Mouse (Mus musculus): ENCODE measurements around the gene Lypd5.

- TF ChIP-seq CTCF (IDR thresholded peaks at IDR 0.05; ENCODE audit: extremely low read depth, insufficient read depth, insufficient read length, insufficient replicate concordance) (no peak), POLR2A (IDR thresholded peaks at IDR 0.05; ENCODE audit: low read depth, low read length) (no peak)
Observed at GRCm38 (mm10) chr7:24315726-24316566, 33.0 kb upstream of the Lypd5 start.

Measured in spleen, adult 2 months (tissue).